Comparison of ENCODE assay signal across 8 mouse cellular contexts in genomic region chr6:70790034-70790650, GRCm38 (mm10). TPM values are rescaled to one million over a fixed set of nuclear protein-coding genes. Genes with fewer than 3 reads are reported as not detected.
DNase-seq lines count a peak whose midpoint lies in the region; ATAC-seq and TF ChIP-seq lines count a peak whose summit lies in the region.

No protein-coding gene starts in this region.

- no peaks in the 10 kb centered on the region for H3K27me3 ChIP-seq in heart, embryonic 14.5 days (ENCODE audit: control insufficient read depth, insufficient read depth, low read length)
- no peaks in the 10 kb centered on the region for H3K27me3 ChIP-seq in liver, embryonic 14.5 days (ENCODE audit: control insufficient read depth, insufficient read depth, low read length)
- H3K27me3 ChIP-seq in small intestine, adult 2 months (ENCODE audit: control insufficient read depth, insufficient read depth, low read length), result no peaks in the 10 kb centered on the region

- no peak for TF ChIP-seq CTCF in left cerebral cortex, adult 2 months (IDR thresholded peaks at IDR 0.05)
- no peak for TF ChIP-seq CTCF in liver, embryonic 14.5 days (IDR thresholded peaks at IDR 0.05; ENCODE audit: low read depth)
- TF ChIP-seq CTCF in small intestine, adult 2 months (IDR thresholded peaks at IDR 0.05; ENCODE audit: extremely low read depth, insufficient read length, insufficient replicate concordance, low read depth, low read length), result no peak

- H3K4me3 ChIP-seq in left cerebral cortex, adult 2 months, result peak overlapping the region; percentile 96; the same call in 1 of the 2 replicates
- no peak overlapping the region for H3K4me3 ChIP-seq in heart, embryonic 14.5 days (ENCODE audit: control insufficient read depth in 1 of 2, insufficient read depth in 1 of 2, low read depth in 1 of 2, low read length in 2 of 2)
- H3K4me3 ChIP-seq in liver, embryonic 14.5 days (ENCODE audit: insufficient read depth in 1 of 2, low read depth in 2 of 2, low read length in 2 of 2), result peak overlapping the region; percentile 71 to 74
- peak overlapping the region; percentile 53 for H3K4me3 ChIP-seq in small intestine, adult 2 months (ENCODE audit: low read depth, low read length)

- peaks cover 8 to 19% of the 10 kb centered on the region in 2 experiments for H3K4me1 ChIP-seq in heart, embryonic 14.5 days (ENCODE audit: control insufficient read depth in 2 of 2, insufficient read depth in 2 of 2, low read length in 2 of 2)
- peaks cover 40 to 49% of the 10 kb centered on the region in 2 experiments for H3K4me1 ChIP-seq in liver, embryonic 14.5 days (replicated peaks; ENCODE audit: control insufficient read depth in 2 of 2, insufficient read depth in 2 of 2, low read length in 1 of 2)
- peaks cover 28% of the 10 kb centered on the region for H3K4me1 ChIP-seq in small intestine, adult 2 months (ENCODE audit: control insufficient read depth, insufficient read depth, insufficient read length, low read length)

- no peak for ATAC-seq in heart, embryonic 14.5 days (ENCODE audit: insufficient number of reproducible peaks, insufficient read depth, low FRiP score, low read depth)
- peak; percentile 29 for ATAC-seq in liver, embryonic 14.5 days (ENCODE audit: insufficient read depth)
- ATAC-seq in frontal cortex, adult (ENCODE audit: low TSS enrichment), result no peak

- WGBS in heart, embryonic 14.5 days, result 78% methylated on average over 9 of the region's 9 CpGs
- WGBS in liver, embryonic 14.5 days (ENCODE audit: insufficient replicate concordance), result 8% methylated on average over 9 of the region's 9 CpGs
- WGBS in small intestine, adult 2 months, result 36% methylated on average over 9 of the region's 9 CpGs

- peak overlapping the region; percentile 81; the same call in 1 of the 2 replicates for H3K9ac ChIP-seq in heart, embryonic 14.5 days (ENCODE audit: low read length)
- peak overlapping the region; percentile 86 for H3K9ac ChIP-seq in liver, embryonic 14.5 days (replicated peaks)

- H3K4me2 ChIP-seq in heart, embryonic 14.5 days (ENCODE audit: low read length), result peak overlapping the region; percentile 97
- peak overlapping the region; percentile 82 for H3K4me2 ChIP-seq in liver, embryonic 14.5 days (ENCODE audit: low read depth)

- no peak for TF ChIP-seq POLR2A in small intestine, adult 2 months (IDR thresholded peaks at IDR 0.05; ENCODE audit: low read depth, low read length)

- no peaks in the 10 kb centered on the region for H3K9me3 ChIP-seq in heart, embryonic 14.5 days (ENCODE audit: control insufficient read depth, low read length)
- H3K9me3 ChIP-seq in liver, embryonic 14.5 days (ENCODE audit: control insufficient read depth, low read length), result no peaks in the 10 kb centered on the region

- peak; percentile 45; the same call in 1 of the 2 replicates for TF ChIP-seq EP300 in liver, embryonic 14.5 days (IDR thresholded peaks at IDR 0.05; ENCODE audit: low read depth)

- peaks cover 3% of the 10 kb centered on the region for H3K36me3 ChIP-seq in heart, embryonic 14.5 days (ENCODE audit: control insufficient read depth, insufficient read depth, low read length)
- peaks cover 10% of the 10 kb centered on the region for H3K36me3 ChIP-seq in liver, embryonic 14.5 days (replicated peaks; ENCODE audit: control insufficient read depth, insufficient read depth, low read depth)
- H3K36me3 ChIP-seq in small intestine, adult 2 months (ENCODE audit: control insufficient read depth, insufficient read depth, low read length), result 0 out of 2 replicates have a peak, but pooled peaks cover 5% of the 10 kb centered on the region

- no peak for DNase-seq in left cerebral cortex, adult 2 months (ENCODE audit: extremely low spot score in 1 of 2, low spot score in 2 of 2)
- DNase-seq in left cerebral cortex, adult 18-20 months (ENCODE audit: low spot score in 2 of 2), result no peak
- peak in 2 of 3 experiments; percentile 61 to 64 for DNase-seq in liver, embryonic 14.5 days (ENCODE audit: low read depth in 3 of 3, low spot score in 3 of 3)
- no peak for DNase-seq in ovary, postnatal 14 days (ENCODE audit: low spot score)
- no peak for DNase-seq in layer of hippocampus, adult 11-12 months (ENCODE audit: low spot score)

- no peak overlapping the region for H3K27ac ChIP-seq in left cerebral cortex, adult 2 months
- no peak overlapping the region for H3K27ac ChIP-seq in heart, embryonic 14.5 days (replicated peaks in 1 of 2; ENCODE audit: control insufficient read depth in 1 of 2, insufficient read depth in 1 of 2, low read depth in 2 of 2, low read length in 2 of 2)
- H3K27ac ChIP-seq in liver, embryonic 14.5 days, result peak overlapping the region; percentile 58
- peak overlapping the region; percentile 97 for H3K27ac ChIP-seq in small intestine, adult 2 months (ENCODE audit: insufficient read depth, low read depth, low read length)

- intact Hi-C loops in left cerebral cortex, adult 2 months (cut with DNase I), result no loop called here

RNA-seq across cellular contexts. Expression of gene Rpia, which starts 1.9 kb away (rescaled TPM):
- total RNA-seq in left cerebral cortex, adult 2 months (2021), result 10 to 100 TPM; 13.1 to 14.0 TPM
- total RNA-seq in left cerebral cortex, adult 18-20 months (2021), result 10 to 100 TPM; 11.9 to 16.2 TPM
- 1.4 and 1.5 TPM in 2 replicates for polyA plus RNA-seq in heart, embryonic 14.5 days (2014; fragmentation: Nextera tagmentation; extraction: Ambion mirVana)
- 24.4 and 36.7 TPM in 2 replicates for polyA plus RNA-seq in liver, embryonic 14.5 days (2012; rRNA removed)
- polyA plus RNA-seq in liver, embryonic 14.5 days (2014; fragmentation: Nextera tagmentation; extraction: Ambion mirVana), result 4.5 and 4.7 TPM in 2 replicates
- 7.3 and 12.9 TPM in 2 replicates for polyA plus RNA-seq in small intestine, adult 2 months (2012; rRNA removed)

RNA-seq across cellular contexts. Expression of gene Eif2ak3, which starts 54.2 kb away (rescaled TPM):
- 10 to 100 TPM; 25.3 to 28.6 TPM for total RNA-seq in left cerebral cortex, adult 2 months (2021)
- 10 to 100 TPM; 25.3 to 27.5 TPM for total RNA-seq in left cerebral cortex, adult 18-20 months (2021)
- polyA plus RNA-seq in heart, embryonic 14.5 days (2014; fragmentation: Nextera tagmentation; extraction: Ambion mirVana), result 5.0 and 5.3 TPM in 2 replicates
- polyA plus RNA-seq in liver, embryonic 14.5 days (2012; rRNA removed), result 3.2 and 3.3 TPM in 2 replicates
- 2.3 and 2.5 TPM in 2 replicates for polyA plus RNA-seq in liver, embryonic 14.5 days (2014; fragmentation: Nextera tagmentation; extraction: Ambion mirVana)
- 12.5 and 24.5 TPM in 2 replicates for polyA plus RNA-seq in small intestine, adult 2 months (2012; rRNA removed)

Comparison
In these comparisons a context has a peak if more than half of its experiments do, and no peak if none do; other contexts are left out.
1. DNase-seq: peak in liver, embryonic 14.5 days (2 of 3); none in left cerebral cortex, adult 2 months (0 of 2), left cerebral cortex, adult 18-20 months (0 of 2), ovary, postnatal 14 days (single experiment) and layer of hippocampus, adult 11-12 months (single experiment).
2. H3K27ac ChIP-seq: peak in liver, embryonic 14.5 days (single experiment) and small intestine, adult 2 months (single experiment); none in left cerebral cortex, adult 2 months (single experiment) and heart, embryonic 14.5 days (0 of 2).
3. H3K4me3 ChIP-seq: peak in left cerebral cortex, adult 2 months (single experiment), liver, embryonic 14.5 days (2 of 2) and small intestine, adult 2 months (single experiment); none in heart, embryonic 14.5 days (0 of 2).